Mouse (Mus musculus): ENCODE results near the gene Gm10190. TPM values are rescaled to one million over a fixed set of nuclear protein-coding genes. Genes with fewer than 3 reads are reported as not detected.
"Not testable (repeated sequence)": the region's sequence is repeated elsewhere in the genome, so short reads cannot be mapped to it uniquely, and the experiment has no call there.

Gene Gm10190
- polyA plus RNA-seq, 1 experiment from 2014 or later = 2.2 TPM

DNA sequence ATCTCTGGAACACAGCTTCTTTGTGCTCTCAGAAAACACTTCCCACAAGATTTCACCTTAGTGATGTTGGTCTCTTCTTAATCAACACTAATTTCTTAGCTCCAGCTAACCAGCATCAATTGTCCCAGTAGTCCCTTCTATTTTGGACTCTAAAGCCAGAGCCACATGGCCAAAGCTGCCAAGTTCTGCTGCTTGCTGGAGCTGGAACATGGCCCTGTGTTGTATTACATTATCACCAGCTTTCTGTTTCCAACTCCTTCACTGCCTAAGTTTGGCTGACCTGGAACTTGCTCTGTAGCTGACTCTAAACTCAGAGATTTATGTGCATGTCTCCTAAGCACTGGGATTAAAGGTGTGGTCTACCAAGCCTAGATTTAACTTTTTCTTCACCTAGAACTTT is 5.0 kb upstream of the Gm10190 start:
- not testable (repeated sequence) for H3K27ac ChIP-seq (ENCODE audit: low read depth); H3K27me3 ChIP-seq (replicated peaks; ENCODE audit: control insufficient read depth, insufficient read depth, low read length); H3K9me3 ChIP-seq (ENCODE audit: control insufficient read depth, low read length); ATAC-seq (replicated peaks; ENCODE audit: low FRiP score, low TSS enrichment, low read depth); DNase-seq (ENCODE audit: low spot score); H3K36me3 ChIP-seq (ENCODE audit: control insufficient read depth, insufficient read depth, low read length); H3K9ac ChIP-seq (ENCODE audit: low read length); H3K4me1 ChIP-seq (replicated peaks; ENCODE audit: control insufficient read depth, insufficient read depth, low read length); H3K4me2 ChIP-seq (ENCODE audit: low read length); H3K4me3 ChIP-seq (ENCODE audit: low read depth, low read length)

- DNase-seq (ENCODE audit: low spot score) (no peak), ATAC-seq (replicated peaks; ENCODE audit: low FRiP score, low TSS enrichment, low read depth) (peak; percentile 78)
- Histone ChIP-seq H3K9ac (ENCODE audit: low read length) (peak overlapping the region; percentile 77), H3K4me2 (ENCODE audit: low read length) (peak overlapping the region; percentile 65), H3K27me3 (replicated peaks; ENCODE audit: control insufficient read depth, insufficient read depth, low read length) (no peaks in the 10 kb centered on the region), H3K27ac (ENCODE audit: low read depth) (no peak overlapping the region), H3K9me3 (ENCODE audit: control insufficient read depth, low read length) (0 out of 2 replicates have a peak, but pooled peaks cover 4% of the 10 kb centered on the region), H3K4me3 (ENCODE audit: low read depth, low read length) (peak overlapping the region; percentile 41), H3K4me1 (replicated peaks; ENCODE audit: control insufficient read depth, insufficient read depth, low read length) (peaks cover 7% of the 10 kb centered on the region; the same call in 1 of the 2 replicates), H3K36me3 (ENCODE audit: control insufficient read depth, insufficient read depth, low read length) (no peaks in the 10 kb centered on the region)
- WGBS = 24% methylated on average over 25 of the region's 29 CpGs
Measured at GRCm38 (mm10) chr17:80373726-80374096, 370 bp upstream of the Gm10190 start.

DNA sequence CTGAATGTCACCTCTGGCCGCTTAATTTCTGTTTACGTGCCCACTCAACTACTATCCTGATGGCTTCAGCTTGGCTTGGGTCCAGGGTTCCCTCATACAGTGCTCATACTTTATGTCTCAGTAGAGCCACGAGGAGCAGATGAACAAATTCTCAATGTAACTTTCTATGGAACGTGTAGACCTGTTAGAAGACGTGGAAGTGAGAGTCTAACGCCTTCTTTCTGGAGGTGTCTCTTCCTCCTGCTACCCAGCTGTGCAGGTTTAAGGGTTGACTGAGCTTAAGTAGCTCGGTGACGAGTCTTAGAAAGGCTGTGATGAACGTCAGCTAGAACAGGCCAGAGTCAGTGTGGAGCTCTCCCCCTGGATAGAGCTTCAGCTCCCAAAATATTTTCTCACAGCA is 4.7 kb downstream of the Gm10190 start:
- ATAC-seq (replicated peaks; ENCODE audit: low FRiP score, low TSS enrichment, low read depth) (no peak), DNase-seq (ENCODE audit: low spot score) (no peak)
- no peak overlapping the region for H3K9ac ChIP-seq (ENCODE audit: low read length)
- no peak overlapping the region for H3K4me2 ChIP-seq (ENCODE audit: low read length)
- peaks cover 7% of the 10 kb centered on the region; the same call in 1 of the 2 replicates for H3K4me1 ChIP-seq (replicated peaks; ENCODE audit: control insufficient read depth, insufficient read depth, low read length)
- H3K9me3 ChIP-seq (ENCODE audit: control insufficient read depth, low read length) = no peaks in the 10 kb centered on the region
- no peaks in the 10 kb centered on the region for H3K36me3 ChIP-seq (ENCODE audit: control insufficient read depth, insufficient read depth, low read length)
- H3K27me3 ChIP-seq (replicated peaks; ENCODE audit: control insufficient read depth, insufficient read depth, low read length) = no peaks in the 10 kb centered on the region
- WGBS = 87% methylated on average over 9 of the region's 9 CpGs
- H3K4me3 ChIP-seq (ENCODE audit: low read depth, low read length) = no peak overlapping the region
- H3K27ac ChIP-seq (ENCODE audit: low read depth) = no peak overlapping the region

GRCm38 (mm10) chr17:80367276-80367675 is 6.1 kb downstream of the Gm10190 start:
- DNase-seq (ENCODE audit: low spot score) = no peak
- H3K9ac ChIP-seq (ENCODE audit: low read length) = no peak overlapping the region
- 84% methylated on average over 5 of the region's 5 CpGs for WGBS
- H3K36me3 ChIP-seq (ENCODE audit: control insufficient read depth, insufficient read depth, low read length) = no peaks in the 10 kb centered on the region
- no peak overlapping the region for H3K4me3 ChIP-seq (ENCODE audit: low read depth, low read length)
- H3K4me1 ChIP-seq (replicated peaks; ENCODE audit: control insufficient read depth, insufficient read depth, low read length) = no peaks in the 10 kb centered on the region
- no peak for ATAC-seq (replicated peaks; ENCODE audit: low FRiP score, low TSS enrichment, low read depth)
- H3K4me2 ChIP-seq (ENCODE audit: low read length) = no peak overlapping the region
- no peaks in the 10 kb centered on the region for H3K9me3 ChIP-seq (ENCODE audit: control insufficient read depth, low read length)
- no peak overlapping the region for H3K27ac ChIP-seq (ENCODE audit: low read depth)
- H3K27me3 ChIP-seq (replicated peaks; ENCODE audit: control insufficient read depth, insufficient read depth, low read length) = no peaks in the 10 kb centered on the region

DNA sequence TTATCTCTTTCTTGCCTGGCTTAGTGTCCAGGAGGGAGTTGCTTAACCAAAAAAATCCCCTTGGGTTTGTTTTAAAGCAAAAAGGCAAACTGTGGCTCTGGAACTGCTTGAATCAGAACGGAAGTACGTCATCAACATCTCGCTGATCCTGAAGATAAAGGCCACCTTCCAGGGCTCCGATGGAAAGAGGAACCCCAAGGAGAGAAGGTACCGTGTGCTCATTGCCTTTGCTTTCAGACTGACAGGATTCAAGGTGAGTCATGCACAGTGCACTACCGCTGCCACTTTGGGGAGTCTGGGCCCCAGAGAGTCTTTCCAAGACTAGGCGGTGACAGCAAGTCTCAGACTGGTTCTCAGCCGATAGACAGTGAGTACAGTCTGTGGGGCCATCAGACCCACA is 13.1 kb downstream of the Gm10190 start:
- no peaks in the 10 kb centered on the region for H3K36me3 ChIP-seq (ENCODE audit: control insufficient read depth, insufficient read depth, low read length)
- no peaks in the 10 kb centered on the region for H3K27me3 ChIP-seq (replicated peaks; ENCODE audit: control insufficient read depth, insufficient read depth, low read length)
- H3K27ac ChIP-seq (ENCODE audit: low read depth) = no peak overlapping the region
- no peak for ATAC-seq (replicated peaks; ENCODE audit: low FRiP score, low TSS enrichment, low read depth)
- no peak overlapping the region for H3K4me2 ChIP-seq (ENCODE audit: low read length)
- no peaks in the 10 kb centered on the region for H3K9me3 ChIP-seq (ENCODE audit: control insufficient read depth, low read length)
- H3K4me1 ChIP-seq (replicated peaks; ENCODE audit: control insufficient read depth, insufficient read depth, low read length) = no peaks in the 10 kb centered on the region
- DNase-seq (ENCODE audit: low spot score) = no peak
- H3K4me3 ChIP-seq (ENCODE audit: low read depth, low read length) = no peak overlapping the region
- no peak overlapping the region for H3K9ac ChIP-seq (ENCODE audit: low read length)
- WGBS = 87% methylated on average over 8 of the region's 8 CpGs

GRCm38 (mm10) chr17:80347234-80347633 is 26.1 kb downstream of the Gm10190 start:
- no peaks in the 10 kb centered on the region for H3K4me1 ChIP-seq (replicated peaks; ENCODE audit: control insufficient read depth, insufficient read depth, low read length)
- 53% methylated on average over 6 of the region's 6 CpGs for WGBS
- DNase-seq (ENCODE audit: low spot score) = no peak

GRCm38 (mm10) chr17:80346591-80347125 is 26.7 kb downstream of the Gm10190 start:
- Histone ChIP-seq H3K36me3 (ENCODE audit: control insufficient read depth, insufficient read depth, low read length) (no peaks in the 10 kb centered on the region), H3K27ac (ENCODE audit: low read depth) (no peak overlapping the region), H3K9me3 (ENCODE audit: control insufficient read depth, low read length) (no peaks in the 10 kb centered on the region), H3K4me1 (replicated peaks; ENCODE audit: control insufficient read depth, insufficient read depth, low read length) (no peaks in the 10 kb centered on the region), H3K4me2 (ENCODE audit: low read length) (no peak overlapping the region), H3K9ac (ENCODE audit: low read length) (no peak overlapping the region), H3K4me3 (ENCODE audit: low read depth, low read length) (no peak overlapping the region), H3K27me3 (replicated peaks; ENCODE audit: control insufficient read depth, insufficient read depth, low read length) (no peaks in the 10 kb centered on the region)
- DNase-seq (ENCODE audit: low spot score) = no peak
- ATAC-seq (replicated peaks; ENCODE audit: low FRiP score, low TSS enrichment, low read depth) = no peak
- 68% methylated on average over 11 of the region's 11 CpGs for WGBS

More at GRCm38 (mm10) chr17:80347234-80347633, 26.1 kb downstream of the Gm10190 start:
- Histone ChIP-seq H3K36me3 (ENCODE audit: control insufficient read depth, insufficient read depth, low read length) (no peaks in the 10 kb centered on the region), H3K4me3 (ENCODE audit: low read depth, low read length) (no peak overlapping the region), H3K4me2 (ENCODE audit: low read length) (no peak overlapping the region), H3K27ac (ENCODE audit: low read depth) (no peak overlapping the region), H3K9me3 (ENCODE audit: control insufficient read depth, low read length) (no peaks in the 10 kb centered on the region), H3K27me3 (replicated peaks; ENCODE audit: control insufficient read depth, insufficient read depth, low read length) (no peaks in the 10 kb centered on the region), H3K9ac (ENCODE audit: low read length) (no peak overlapping the region)
- ATAC-seq (replicated peaks; ENCODE audit: low FRiP score, low TSS enrichment, low read depth) = no peak

- Histone ChIP-seq H3K36me3 (ENCODE audit: control insufficient read depth, insufficient read depth, low read length) (no peaks in the 10 kb centered on the region), H3K4me2 (ENCODE audit: low read length) (no peak overlapping the region), H3K27me3 (replicated peaks; ENCODE audit: control insufficient read depth, insufficient read depth, low read length) (no peaks in the 10 kb centered on the region), H3K9ac (ENCODE audit: low read length) (no peak overlapping the region), H3K27ac (ENCODE audit: low read depth) (no peak overlapping the region), H3K4me3 (ENCODE audit: low read depth, low read length) (no peak overlapping the region), H3K4me1 (replicated peaks; ENCODE audit: control insufficient read depth, insufficient read depth, low read length) (no peaks in the 10 kb centered on the region), H3K9me3 (ENCODE audit: control insufficient read depth, low read length) (no peaks in the 10 kb centered on the region)
- DNase-seq (ENCODE audit: low spot score) (no peak), ATAC-seq (replicated peaks; ENCODE audit: low FRiP score, low TSS enrichment, low read depth) (no peak)
- 73% methylated on average over 4 of the region's 4 CpGs for WGBS
Measured at GRCm38 (mm10) chr17:80345277-80345676, 28.1 kb downstream of the Gm10190 start.

DNA sequence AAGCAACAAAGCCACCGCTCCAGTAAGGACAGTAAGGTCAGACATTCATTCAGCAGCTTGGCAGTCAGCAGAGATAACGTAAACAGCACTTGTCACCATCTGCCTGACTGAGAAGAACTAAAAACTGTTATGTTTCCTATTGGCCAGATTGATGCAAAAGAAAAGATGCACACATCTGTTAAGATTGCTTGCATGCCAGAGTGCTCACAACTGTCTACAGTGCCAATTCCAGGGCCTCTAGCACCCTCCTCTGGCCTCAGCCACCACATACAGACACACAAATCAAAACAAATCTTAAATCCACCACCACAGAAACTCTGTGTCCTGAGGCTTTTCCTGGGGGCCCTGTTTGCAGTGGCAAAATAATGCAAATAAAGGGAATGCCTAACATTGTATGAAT is 41.0 kb downstream of the Gm10190 start:
- no peak for DNase-seq (ENCODE audit: low spot score)
- Histone ChIP-seq H3K27ac (ENCODE audit: low read depth) (no peak overlapping the region), H3K27me3 (replicated peaks; ENCODE audit: control insufficient read depth, insufficient read depth, low read length) (no peaks in the 10 kb centered on the region), H3K9me3 (ENCODE audit: control insufficient read depth, low read length) (no peaks in the 10 kb centered on the region), H3K36me3 (ENCODE audit: control insufficient read depth, insufficient read depth, low read length) (no peaks in the 10 kb centered on the region), H3K4me3 (ENCODE audit: low read depth, low read length) (no peak overlapping the region), H3K9ac (ENCODE audit: low read length) (no peak overlapping the region), H3K4me1 (replicated peaks; ENCODE audit: control insufficient read depth, insufficient read depth, low read length) (no peaks in the 10 kb centered on the region), H3K4me2 (ENCODE audit: low read length) (no peak overlapping the region)
- no peak for ATAC-seq (replicated peaks; ENCODE audit: low FRiP score, low TSS enrichment, low read depth)
- WGBS = 48% methylated on average over 2 of the region's 2 CpGs

Data from intestine, embryonic 14.5 days (tissue).